Mouse (Mus musculus): ENCODE results near the gene Mpped2.
A peak's percentile ranks its signal among the peaks of the same experiment; 100 is the strongest.

Gene Mpped2

GRCm38 (mm10) chr2:106692783-106693701 lies at the start of gene Mpped2:
TSS of gene Mpped2 (plus strand) at chr2:106693269.
- DNase-seq (ENCODE audit: low spot score): peak; percentile 31

GRCm38 (mm10) chr2:106644782-106645181 lies 48.3 kb upstream of the Mpped2 start:
- DNase-seq (ENCODE audit: low spot score): no peak

GRCm38 (mm10) chr2:106649686-106650570 lies 43.1 kb upstream of the Mpped2 start:
- peak; percentile 15 for DNase-seq (ENCODE audit: low spot score)

GRCm38 (mm10) chr2:106652151-106652550 lies 40.9 kb upstream of the Mpped2 start:
- no peak for DNase-seq (ENCODE audit: low spot score)

- no peak for DNase-seq (ENCODE audit: low spot score)
Observed at GRCm38 (mm10) chr2:106652741-106653140, 40.3 kb upstream of the Mpped2 start.

GRCm38 (mm10) chr2:106653261-106653660 lies 39.8 kb upstream of the Mpped2 start:
- DNase-seq (ENCODE audit: low spot score): no peak

- DNase-seq (ENCODE audit: low spot score): no peak
Observed at GRCm38 (mm10) chr2:106655271-106655670, 37.8 kb upstream of the Mpped2 start.

- DNase-seq (ENCODE audit: low spot score): no peak
Observed at GRCm38 (mm10) chr2:106665271-106665670, 27.8 kb upstream of the Mpped2 start.

GRCm38 (mm10) chr2:106674319-106674718 lies 18.8 kb upstream of the Mpped2 start:
- DNase-seq (ENCODE audit: low spot score): no peak

GRCm38 (mm10) chr2:106677449-106677848 lies 15.6 kb upstream of the Mpped2 start:
- no peak for DNase-seq (ENCODE audit: low spot score)

- no peak for DNase-seq (ENCODE audit: low spot score)
Observed at GRCm38 (mm10) chr2:106679720-106680455, 13.2 kb upstream of the Mpped2 start.

- DNase-seq (ENCODE audit: low spot score): no peak
Observed at GRCm38 (mm10) chr2:106683185-106683831, 9.8 kb upstream of the Mpped2 start.

- no peak for DNase-seq (ENCODE audit: low spot score)
Observed at GRCm38 (mm10) chr2:106683832-106684231, 9.2 kb upstream of the Mpped2 start.

GRCm38 (mm10) chr2:106691753-106692363 lies 1.2 kb upstream of the Mpped2 start:
- DNase-seq (ENCODE audit: low spot score): no peak

- DNase-seq (ENCODE audit: low spot score): no peak
Observed at GRCm38 (mm10) chr2:106692405-106692782, 675 bp upstream of the Mpped2 start.

GRCm38 (mm10) chr2:106693702-106694566 lies 865 bp downstream of the Mpped2 start:
- peak; percentile 23 for DNase-seq (ENCODE audit: low spot score)

GRCm38 (mm10) chr2:106694567-106694885 lies 1.5 kb downstream of the Mpped2 start:
- no peak for DNase-seq (ENCODE audit: low spot score)

GRCm38 (mm10) chr2:106694886-106695733 lies 2.0 kb downstream of the Mpped2 start:
- no peak for DNase-seq (ENCODE audit: low spot score)

GRCm38 (mm10) chr2:106695734-106696022 lies 2.6 kb downstream of the Mpped2 start:
- DNase-seq (ENCODE audit: low spot score): no peak

GRCm38 (mm10) chr2:106696372-106696771 lies 3.3 kb downstream of the Mpped2 start:
- DNase-seq (ENCODE audit: low spot score): no peak

Data from ovary, postnatal 10 days (tissue).